Mouse (Mus musculus): Measurements from ENCODE around the gene Phldb1. TPM values are rescaled to one million over a fixed set of nuclear protein-coding genes. Genes with fewer than 3 reads are reported as not detected.
"Not testable (repeated sequence)": the region's sequence is repeated elsewhere in the genome, so short reads cannot be mapped to it uniquely, and the experiment has no call there.

The Phldb1 gene
- total RNA-seq, 2 experiments from 2014 or later: 58.5 to 76.1 TPM

GRCm38 (mm10) chr9:44663706-44664105 lies 71.3 kb downstream of the Phldb1 start:
- DNase-seq (ENCODE audit: low spot score in 2 of 2): no peak

GRCm38 (mm10) chr9:44655098-44656066 lies 79.6 kb downstream of the Phldb1 start:
- DNase-seq (ENCODE audit: low spot score in 2 of 2): no peak

GRCm38 (mm10) chr9:44653896-44654295 lies 81.1 kb downstream of the Phldb1 start:
- DNase-seq (ENCODE audit: low spot score in 2 of 2): no peak

DNA sequence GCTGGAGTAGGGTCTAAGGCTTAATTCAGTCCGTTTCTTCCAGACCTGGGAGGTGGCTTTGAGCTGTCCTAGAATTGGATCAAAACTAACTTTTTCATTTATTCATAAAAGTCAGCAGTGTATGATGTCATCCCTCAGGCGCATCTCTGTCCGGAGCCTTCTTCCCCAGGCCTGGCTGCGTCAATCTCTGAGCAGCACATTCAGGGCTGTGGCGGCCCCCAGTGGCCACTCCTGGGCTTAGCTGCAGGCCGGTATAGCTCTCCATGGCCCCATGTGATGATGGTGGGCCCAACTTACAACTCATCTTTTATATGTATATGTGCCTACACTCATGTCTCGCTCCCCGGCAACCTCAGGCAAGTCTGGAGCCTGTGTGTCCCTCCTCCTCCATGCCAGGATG lies 83.0 kb downstream of the Phldb1 start:
- peak; percentile 44 to 57 for DNase-seq (ENCODE audit: low spot score in 2 of 2)

DNA sequence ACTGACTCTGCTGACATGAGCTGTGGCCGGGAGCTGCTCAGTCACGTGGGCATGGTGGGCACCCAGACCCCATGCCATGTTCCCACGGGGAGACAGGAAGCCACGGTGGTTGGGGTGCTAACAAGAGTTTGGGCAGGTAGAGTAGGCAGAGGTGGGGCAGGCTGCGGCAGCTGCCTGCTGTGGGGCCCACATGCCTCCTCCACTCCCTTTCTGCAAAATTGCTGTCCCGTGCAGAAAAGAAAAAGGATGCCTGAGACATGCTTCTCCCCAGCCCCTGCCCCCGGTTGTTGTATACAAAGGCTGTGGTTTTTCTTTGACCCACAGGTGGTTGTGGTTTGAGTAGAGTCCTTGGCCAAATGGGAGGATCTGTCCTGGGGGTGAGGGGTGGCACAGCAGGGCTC lies 86.1 kb downstream of the Phldb1 start:
- no peak for DNase-seq (ENCODE audit: low spot score in 2 of 2)

GRCm38 (mm10) chr9:44647656-44648055 lies 87.3 kb downstream of the Phldb1 start:
- no peak for DNase-seq (ENCODE audit: low spot score in 2 of 2)

GRCm38 (mm10) chr9:44647026-44647425 lies 88.0 kb downstream of the Phldb1 start:
- DNase-seq (ENCODE audit: low spot score in 2 of 2): no peak

DNA sequence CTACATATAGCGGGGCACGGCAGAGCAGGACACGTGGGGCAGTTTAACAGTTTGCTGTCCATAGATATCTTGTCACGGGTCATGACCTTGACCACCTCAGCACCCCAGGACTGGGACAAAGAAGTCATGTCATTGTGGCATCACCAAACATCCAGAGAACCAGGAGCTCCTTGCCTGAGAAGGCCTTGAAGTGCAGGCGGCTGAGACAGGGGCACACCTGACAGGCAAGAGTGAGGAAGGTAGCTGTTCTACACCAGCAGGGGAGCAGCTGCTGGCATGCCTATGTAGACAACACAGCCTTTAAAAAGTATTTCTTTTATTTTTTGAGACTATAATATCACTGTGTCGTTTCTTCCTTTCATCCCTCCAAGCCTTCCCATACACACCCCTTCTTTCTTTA lies 88.6 kb downstream of the Phldb1 start:
- no peak for DNase-seq (ENCODE audit: low spot score in 2 of 2)

DNA sequence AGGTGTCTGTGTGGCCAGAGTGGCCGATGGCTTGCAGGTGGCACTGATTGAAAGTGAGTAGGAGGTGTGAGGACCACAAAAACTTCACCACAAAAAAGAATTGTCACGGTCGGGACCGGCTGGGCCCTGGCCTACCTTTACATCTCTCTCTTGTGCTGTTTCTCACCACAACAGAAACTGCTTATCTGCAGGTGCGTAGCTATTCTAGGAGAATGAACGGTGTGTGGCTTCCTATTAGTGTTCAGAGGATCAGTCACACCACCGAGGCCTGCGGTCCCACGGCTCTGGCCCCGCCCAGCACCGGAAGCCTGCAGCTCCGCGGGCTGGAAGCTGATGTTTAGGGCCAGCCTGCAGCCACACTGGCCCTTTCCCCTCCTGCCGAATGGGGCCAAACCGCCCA lies 89.1 kb downstream of the Phldb1 start:
- no peak for DNase-seq (ENCODE audit: low spot score in 2 of 2)

DNA sequence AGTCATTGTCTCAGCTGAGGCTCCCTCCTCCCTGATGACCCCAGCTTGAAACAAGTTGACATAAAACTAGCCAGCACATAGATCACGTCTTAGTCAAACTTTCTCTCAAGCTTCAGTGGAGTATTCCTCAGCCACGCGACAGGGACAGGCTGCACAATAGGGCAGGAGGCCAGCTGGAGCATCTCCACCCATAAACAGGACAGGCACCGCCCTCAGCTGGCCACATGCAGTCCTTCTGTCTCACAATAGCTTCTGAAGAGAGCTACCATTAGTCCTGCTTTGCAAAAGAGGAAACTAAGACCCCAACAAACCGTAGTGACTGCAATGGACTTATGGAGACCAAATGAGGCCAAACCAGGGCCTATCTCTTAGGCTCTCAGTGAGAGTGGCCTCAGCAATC lies 89.5 kb downstream of the Phldb1 start:
- DNase-seq (ENCODE audit: low spot score in 2 of 2): no peak

DNA sequence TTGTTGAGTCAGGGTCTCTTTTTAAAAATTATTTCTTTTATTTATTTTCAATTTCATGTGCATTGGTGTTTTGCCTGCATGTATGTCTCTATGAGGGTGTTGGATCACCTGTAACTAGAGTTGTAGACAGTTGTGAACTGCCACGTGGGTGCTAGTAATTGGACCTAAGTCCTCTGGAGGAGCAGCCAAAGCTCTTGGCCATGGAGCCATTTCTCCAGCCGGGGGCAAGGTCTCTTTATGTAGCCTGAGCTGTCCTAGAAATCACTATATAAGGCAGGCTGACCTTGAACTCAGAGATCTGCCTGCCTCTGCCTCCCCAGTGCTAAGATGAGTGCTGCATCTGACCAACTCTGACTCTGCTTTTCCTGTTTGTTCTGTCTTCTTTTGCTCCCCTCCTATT lies 90.8 kb downstream of the Phldb1 start:
- no peak for DNase-seq (ENCODE audit: low spot score in 2 of 2)

- DNase-seq (ENCODE audit: low spot score in 2 of 2): no peak
Observed at GRCm38 (mm10) chr9:44643103-44643502, 91.9 kb downstream of the Phldb1 start.

DNA sequence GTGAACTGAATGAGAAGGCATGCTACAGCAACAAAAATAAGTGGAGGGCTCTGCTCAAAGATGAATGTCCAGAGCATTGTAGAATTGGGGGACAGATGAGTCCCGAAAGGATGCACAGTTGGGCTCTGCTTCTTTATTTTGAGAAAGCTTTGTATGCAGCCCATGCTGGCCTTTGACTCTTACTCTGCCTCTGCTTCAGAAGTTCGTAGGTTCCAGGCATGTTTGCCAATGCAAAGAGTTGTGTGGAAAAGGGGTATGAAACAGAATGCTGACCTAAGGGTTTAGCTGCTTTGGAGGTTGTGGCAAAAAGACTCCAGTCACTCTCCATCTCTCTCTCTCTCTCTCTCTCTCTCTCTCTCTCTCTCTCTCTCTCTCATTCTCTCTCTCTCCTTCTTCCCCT lies 93.4 kb downstream of the Phldb1 start:
- DNase-seq (ENCODE audit: low spot score in 2 of 2): no peak

DNA sequence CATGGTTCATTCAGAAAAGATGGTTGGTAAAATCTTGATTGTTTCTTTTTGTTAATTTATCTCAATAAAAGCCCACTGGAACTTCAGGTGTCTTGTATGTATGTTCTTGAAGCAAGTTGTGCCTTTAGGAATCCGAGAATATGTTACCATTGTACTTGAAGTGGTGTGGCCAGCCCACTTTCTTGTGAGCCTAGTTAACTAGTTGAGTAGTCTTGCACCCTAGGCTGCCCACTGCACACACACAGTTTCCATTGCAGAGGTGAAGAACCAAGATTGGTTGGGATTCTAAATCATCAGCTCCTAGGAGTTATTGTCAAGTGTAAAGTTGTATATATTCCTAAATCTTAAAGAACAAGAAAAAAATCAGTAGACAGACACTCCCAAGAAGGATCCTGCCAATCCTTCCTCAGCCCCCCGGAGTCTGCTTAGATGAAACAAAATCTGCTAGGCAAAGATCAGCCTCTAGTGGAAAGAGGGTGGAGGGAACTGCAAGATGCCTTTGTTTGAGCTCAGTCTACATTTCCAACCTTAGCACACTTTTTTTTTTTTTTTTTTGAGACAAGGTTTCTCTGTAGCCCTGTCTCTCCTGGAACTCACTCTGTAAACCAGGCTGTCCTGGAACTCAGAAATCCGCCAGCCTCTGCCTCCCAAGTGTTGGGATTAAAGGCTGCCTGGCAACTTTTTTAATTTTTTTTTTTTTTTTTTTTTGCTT lies 94.2 kb downstream of the Phldb1 start:
- DNase-seq (ENCODE audit: low spot score in 2 of 2): no peak

DNA sequence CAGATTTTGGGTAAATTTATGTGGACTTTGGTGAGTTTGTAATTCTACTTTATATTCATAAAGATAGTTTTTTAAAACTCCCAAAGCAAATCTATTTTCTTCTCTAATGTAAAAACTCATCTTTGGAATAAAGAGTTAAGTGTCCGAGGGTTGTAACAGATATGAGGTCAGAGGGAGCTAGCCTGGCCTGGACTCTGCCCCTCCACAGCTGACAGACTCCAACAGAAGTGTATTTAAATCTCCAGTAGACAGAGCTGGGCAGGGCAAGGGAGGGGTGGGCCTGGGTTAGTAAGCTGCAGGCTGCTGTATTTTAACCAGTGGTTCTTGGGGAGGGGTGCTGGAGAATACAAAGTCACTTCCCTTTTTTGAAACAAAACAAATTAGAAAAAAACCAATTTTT lies 95.0 kb downstream of the Phldb1 start:
- not testable (repeated sequence) for DNase-seq (ENCODE audit: low spot score in 2 of 2)

DNA sequence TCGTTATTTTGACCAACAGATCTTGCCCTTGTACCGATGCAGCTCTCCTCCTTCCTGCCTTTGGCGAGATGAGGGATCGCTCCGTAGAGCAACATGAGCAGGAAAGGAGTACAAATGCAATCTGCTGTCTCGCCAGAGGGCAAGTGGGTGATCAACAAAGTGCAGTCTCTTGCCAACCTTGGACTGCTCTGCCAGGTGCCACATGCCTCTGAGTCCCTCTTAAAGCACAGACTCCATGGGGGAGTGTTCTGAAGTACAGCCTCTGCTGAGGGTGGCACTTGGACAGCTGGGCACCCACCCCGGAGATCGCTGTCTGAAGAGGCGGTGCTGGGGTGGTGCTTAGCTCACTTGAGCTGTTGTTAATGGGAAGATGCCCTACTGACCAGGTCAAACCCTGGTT lies 96.3 kb downstream of the Phldb1 start:
- not testable (repeated sequence) for DNase-seq (ENCODE audit: low spot score in 2 of 2)

DNA sequence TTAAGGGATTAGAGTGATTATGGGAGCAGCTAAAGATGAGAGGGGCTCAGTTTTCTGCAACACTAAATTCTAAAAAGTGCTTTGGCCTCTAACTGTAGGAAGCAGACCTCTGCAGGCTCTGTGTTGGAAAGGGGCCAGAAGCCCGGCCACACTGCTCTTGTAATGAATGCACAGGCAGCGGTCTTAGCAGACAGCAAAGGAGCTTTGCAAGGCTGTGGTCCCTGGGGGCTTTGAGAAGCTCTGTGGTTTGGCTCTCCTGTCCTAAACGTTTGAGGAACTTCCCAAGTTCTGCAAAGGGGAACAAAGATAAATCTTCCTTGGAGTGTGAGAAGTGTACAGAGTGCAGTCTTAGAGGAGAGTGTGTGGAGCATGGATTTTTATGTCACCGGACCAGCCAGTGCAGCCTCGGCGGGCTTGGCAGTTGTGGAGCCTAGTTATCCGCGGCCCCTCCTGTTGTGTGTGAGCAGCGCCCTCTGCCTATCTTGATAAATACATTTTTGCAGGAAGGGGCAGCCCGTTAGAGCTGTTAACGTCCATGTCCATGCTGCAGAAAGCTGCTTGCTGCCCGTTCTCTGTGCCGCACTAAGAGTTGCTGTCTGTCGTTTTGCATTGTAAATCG lies 97.3 kb downstream of the Phldb1 start:
- no peak for DNase-seq (ENCODE audit: low spot score in 2 of 2)

Other genes starting within 250 kb of the Phldb1 start
- under 1 TPM in 1 of 2 experiments, not detected in 1; 0.23 TPM for gene Cxcr5, start 173.3 kb downstream of the Phldb1 start, total RNA-seq (2021)
- gene Ddx6, start 130.3 kb downstream of the Phldb1 start, total RNA-seq (2021): 100 to 1,000 TPM; 146 to 157 TPM
- not detected for gene Treh, start 62.0 kb downstream of the Phldb1 start, total RNA-seq (2021)
- gene Arcn1, start 32.6 kb upstream of the Phldb1 start, total RNA-seq (2021): 100 to 1,000 TPM; 157 to 158 TPM
- 100 to 1,000 TPM; 122 to 127 TPM for gene Ift46, start 32.7 kb upstream of the Phldb1 start, total RNA-seq (2021)
- 1 to 10 TPM; 8.6 to 9.5 TPM for gene Tmem25, start 64.1 kb upstream of the Phldb1 start, total RNA-seq (2021)
- gene Ttc36, start 67.9 kb upstream of the Phldb1 start, total RNA-seq (2021): 10 to 100 TPM; 26.5 to 40.4 TPM
- gene Kmt2a, start 146.1 kb upstream of the Phldb1 start, total RNA-seq (2021): 10 to 100 TPM; 38.2 to 40.3 TPM
- 100 to 1,000 TPM; 458 to 535 TPM for gene Atp5l, start 185.5 kb upstream of the Phldb1 start, total RNA-seq (2021)
- 10 to 100 TPM; 81.6 to 90.5 TPM for gene Ube4a, start 230.4 kb upstream of the Phldb1 start, total RNA-seq (2021)
- under 1 TPM in 1 of 2 experiments, not detected in 1; 0.76 TPM for gene Cd3g, start 245.2 kb upstream of the Phldb1 start, total RNA-seq (2021)
- gene Cd3d, start 246.6 kb upstream of the Phldb1 start, total RNA-seq (2021): under 1 TPM in 1 of 2 experiments, not detected in 1; 0.87 TPM

Measured in adrenal gland, postnatal 4 days (tissue).